Mouse (Mus musculus): Measurements from ENCODE around the gene Zdhhc3. TPM values are rescaled to one million over a fixed set of nuclear protein-coding genes. Genes with fewer than 3 reads are reported as not detected.
A peak's percentile ranks its signal among the peaks of the same experiment; 100 is the strongest.

The Zdhhc3 gene
- polyA plus RNA-seq, 1 experiment: 24.7 TPM

DNA sequence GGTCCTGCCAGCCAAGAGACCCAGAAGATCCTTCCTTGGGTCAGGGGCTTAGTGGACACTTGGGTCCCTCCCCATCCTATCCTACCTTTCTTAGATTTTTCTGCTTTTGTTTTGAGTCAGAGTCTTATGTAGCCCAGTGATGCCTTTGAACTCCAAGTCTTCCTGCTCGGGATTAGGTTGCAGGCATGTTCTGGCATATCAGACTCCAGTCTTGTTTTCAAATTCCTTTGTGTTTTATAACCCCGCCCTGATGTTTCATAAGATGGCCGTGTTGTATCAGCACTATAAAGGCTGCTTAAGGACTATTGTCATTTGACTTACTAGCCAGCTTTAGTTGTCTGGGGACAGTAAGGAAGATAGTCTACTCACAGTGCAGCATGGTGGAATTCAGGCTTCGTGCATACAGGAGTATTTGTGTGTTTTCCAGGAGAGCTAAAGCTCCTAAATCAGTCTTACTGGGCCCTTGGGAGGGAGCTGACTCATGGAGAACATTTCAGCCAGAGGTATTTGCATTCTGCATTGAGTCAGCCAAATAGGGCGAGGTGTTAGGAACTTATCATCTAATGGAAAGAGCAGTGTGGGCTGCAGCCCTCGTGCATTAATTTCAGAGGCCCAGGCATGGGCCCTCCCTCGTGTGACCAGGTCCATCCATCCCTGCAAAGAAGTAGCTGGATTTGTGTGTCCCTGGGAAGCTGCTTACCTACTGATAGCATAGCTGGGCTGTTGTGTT is 24.1 kb upstream of the Zdhhc3 start:
- Histone ChIP-seq H3K4me1 (ENCODE audit: control insufficient read depth, insufficient read depth, low read length) (no peaks in the 10 kb centered on the region), H3K27me3 (ENCODE audit: control insufficient read depth, insufficient read depth, low read length) (no peaks in the 10 kb centered on the region), H3K27ac (ENCODE audit: control insufficient read depth, insufficient read depth, low read depth, low read length) (no peak overlapping the region), H3K36me3 (ENCODE audit: control insufficient read depth, insufficient read depth, low read length) (no peaks in the 10 kb centered on the region; the same call in 1 of the 2 replicates), H3K4me3 (ENCODE audit: control insufficient read depth, low read depth, low read length) (no peak overlapping the region)
- no peak for TF ChIP-seq POLR2A (IDR thresholded peaks at IDR 0.05; ENCODE audit: control insufficient read depth, low read depth, low read length)
- TF ChIP-seq CTCF (IDR thresholded peaks at IDR 0.05; ENCODE audit: control insufficient read depth, insufficient read depth, insufficient replicate concordance, low read depth, low read length): no peak

DNA sequence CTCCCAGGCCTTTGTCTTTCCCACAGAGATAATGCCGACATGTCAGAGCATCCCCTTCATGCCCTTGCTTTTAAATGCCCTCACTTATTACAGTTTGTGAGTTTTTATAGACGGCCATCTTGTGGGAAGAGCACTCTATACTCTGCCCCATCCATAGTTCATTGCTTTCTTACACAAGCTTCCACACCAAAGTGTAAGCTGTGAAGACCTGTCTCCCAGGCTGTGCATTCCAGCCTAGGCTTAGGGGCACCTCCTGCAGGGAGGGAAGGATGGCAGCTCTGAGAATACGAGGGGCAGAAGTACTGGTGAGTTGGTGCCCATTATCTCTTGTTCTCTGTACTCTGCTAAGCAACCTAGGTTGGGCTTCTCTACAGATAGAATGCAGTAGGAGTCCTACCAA is 20.0 kb upstream of the Zdhhc3 start:
- no peak overlapping the region for H3K4me3 ChIP-seq (ENCODE audit: control insufficient read depth, low read depth, low read length)
- TF ChIP-seq POLR2A (IDR thresholded peaks at IDR 0.05; ENCODE audit: control insufficient read depth, low read depth, low read length) (no peak), CTCF (IDR thresholded peaks at IDR 0.05; ENCODE audit: control insufficient read depth, insufficient read depth, insufficient replicate concordance, low read depth, low read length) (no peak)
- H3K27me3 ChIP-seq (ENCODE audit: control insufficient read depth, insufficient read depth, low read length): no peaks in the 10 kb centered on the region
- H3K36me3 ChIP-seq (ENCODE audit: control insufficient read depth, insufficient read depth, low read length): peaks cover 2% of the 10 kb centered on the region
- H3K27ac ChIP-seq (ENCODE audit: control insufficient read depth, insufficient read depth, low read depth, low read length): no peak overlapping the region
- no peaks in the 10 kb centered on the region for H3K4me1 ChIP-seq (ENCODE audit: control insufficient read depth, insufficient read depth, low read length)

DNA sequence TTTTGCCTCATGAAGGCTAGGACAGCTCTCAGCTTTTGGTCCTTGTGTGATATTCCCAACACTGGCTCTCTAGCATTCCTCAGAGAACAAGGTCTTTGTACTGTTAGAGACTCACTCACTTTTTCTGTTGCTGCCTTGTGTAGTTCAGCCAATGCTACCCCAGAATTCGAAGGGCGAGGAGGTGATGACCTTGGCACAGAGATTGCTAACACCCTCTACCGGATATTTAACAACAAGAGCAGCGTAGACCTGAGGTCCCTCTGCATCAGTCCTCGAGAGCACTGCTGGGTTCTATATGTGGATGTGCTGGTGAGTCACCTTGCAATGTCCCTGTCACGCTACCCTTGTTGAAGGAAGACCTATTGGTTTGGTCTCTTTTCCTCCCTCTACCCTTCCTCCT is 14.7 kb upstream of the Zdhhc3 start:
- H3K27ac ChIP-seq (ENCODE audit: control insufficient read depth, insufficient read depth, low read depth, low read length): no peak overlapping the region
- TF ChIP-seq CTCF (IDR thresholded peaks at IDR 0.05; ENCODE audit: control insufficient read depth, insufficient read depth, insufficient replicate concordance, low read depth, low read length) (no peak), POLR2A (IDR thresholded peaks at IDR 0.05; ENCODE audit: control insufficient read depth, low read depth, low read length) (no peak)
- H3K27me3 ChIP-seq (ENCODE audit: control insufficient read depth, insufficient read depth, low read length): no peaks in the 10 kb centered on the region
- peaks cover 2% of the 10 kb centered on the region for H3K36me3 ChIP-seq (ENCODE audit: control insufficient read depth, insufficient read depth, low read length)
- no peak overlapping the region for H3K4me3 ChIP-seq (ENCODE audit: control insufficient read depth, low read depth, low read length)
- H3K4me1 ChIP-seq (ENCODE audit: control insufficient read depth, insufficient read depth, low read length): no peaks in the 10 kb centered on the region

DNA sequence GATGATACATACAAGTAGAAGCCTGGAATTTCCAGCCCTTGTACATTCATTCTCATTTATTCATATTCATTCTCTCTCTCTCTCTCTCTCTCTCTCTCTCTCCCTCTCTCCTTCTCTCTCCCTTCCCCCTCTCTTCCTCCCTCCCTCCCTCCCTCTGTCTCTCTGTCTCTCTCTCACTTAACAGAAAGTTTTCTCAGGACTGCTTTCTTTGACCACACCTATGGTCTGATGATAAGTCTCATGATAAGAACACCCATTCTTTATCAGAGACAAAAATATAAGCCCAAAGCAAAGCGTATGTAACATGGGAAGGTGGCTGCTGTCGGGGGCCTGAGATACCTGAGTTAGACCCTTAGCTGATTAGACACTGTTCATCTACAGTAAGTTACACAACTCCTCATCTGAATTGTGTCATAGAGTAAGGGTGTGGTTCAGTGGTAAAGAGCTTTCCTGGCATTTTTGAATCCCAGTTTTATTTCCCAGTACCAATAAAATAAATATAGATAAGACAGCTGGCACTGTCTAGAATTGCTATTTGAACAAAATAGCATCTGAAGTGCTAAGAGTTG is 11.5 kb upstream of the Zdhhc3 start:
- Histone ChIP-seq H3K36me3 (ENCODE audit: control insufficient read depth, insufficient read depth, low read length) (no peaks in the 10 kb centered on the region), H3K4me1 (ENCODE audit: control insufficient read depth, insufficient read depth, low read length) (no peaks in the 10 kb centered on the region), H3K27me3 (ENCODE audit: control insufficient read depth, insufficient read depth, low read length) (no peaks in the 10 kb centered on the region), H3K4me3 (ENCODE audit: control insufficient read depth, low read depth, low read length) (no peak overlapping the region), H3K27ac (ENCODE audit: control insufficient read depth, insufficient read depth, low read depth, low read length) (no peak overlapping the region)
- TF ChIP-seq CTCF (IDR thresholded peaks at IDR 0.05; ENCODE audit: control insufficient read depth, insufficient read depth, insufficient replicate concordance, low read depth, low read length) (no peak), POLR2A (IDR thresholded peaks at IDR 0.05; ENCODE audit: control insufficient read depth, low read depth, low read length) (no peak)

DNA sequence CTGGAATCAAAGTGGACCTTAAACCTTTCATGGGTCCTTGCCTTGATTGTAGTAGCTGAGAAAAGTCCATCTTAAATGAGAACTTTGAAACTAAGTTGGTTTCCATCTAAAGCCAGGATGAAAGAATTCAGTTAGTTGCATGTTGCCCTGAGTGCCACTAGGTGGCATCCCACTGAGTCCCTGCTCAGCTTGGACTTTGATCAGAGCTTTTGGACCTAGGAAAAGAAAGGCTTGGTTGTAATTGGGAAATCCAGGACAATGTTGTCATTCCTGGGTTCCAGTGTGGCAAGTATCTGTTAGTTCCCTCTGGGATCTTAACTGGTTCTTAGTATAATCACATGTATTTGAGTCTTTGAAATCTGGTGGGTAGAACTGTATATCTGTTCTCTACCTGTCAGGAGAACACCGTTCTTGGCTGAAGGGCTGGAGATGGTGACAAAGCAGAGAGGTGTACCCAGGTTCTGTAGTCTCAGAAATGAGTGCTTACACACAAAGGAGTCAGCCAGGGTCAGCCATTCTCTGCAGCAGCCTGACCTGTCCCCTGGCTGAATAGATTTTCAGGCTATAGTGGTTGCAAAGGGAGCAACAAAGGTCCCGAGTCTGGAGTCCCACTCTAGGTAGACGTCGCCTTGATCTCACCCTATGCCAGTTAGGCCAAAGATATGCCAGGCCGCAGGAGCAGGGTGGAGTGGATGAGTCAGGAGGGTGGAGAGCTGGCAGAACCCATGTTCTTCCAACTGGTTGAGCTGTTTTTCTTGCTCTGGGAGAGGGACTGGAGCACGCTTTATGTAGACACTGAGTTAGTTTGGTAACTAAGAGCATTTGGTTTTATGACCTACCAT is 10.8 kb upstream of the Zdhhc3 start:
- Histone ChIP-seq H3K36me3 (ENCODE audit: control insufficient read depth, insufficient read depth, low read length) (no peaks in the 10 kb centered on the region), H3K27me3 (ENCODE audit: control insufficient read depth, insufficient read depth, low read length) (no peaks in the 10 kb centered on the region)
- TF ChIP-seq POLR2A (IDR thresholded peaks at IDR 0.05; ENCODE audit: control insufficient read depth, low read depth, low read length) (no peak), CTCF (IDR thresholded peaks at IDR 0.05; ENCODE audit: control insufficient read depth, insufficient read depth, insufficient replicate concordance, low read depth, low read length) (peak; percentile 35; the same call in 1 of the 2 replicates)

DNA sequence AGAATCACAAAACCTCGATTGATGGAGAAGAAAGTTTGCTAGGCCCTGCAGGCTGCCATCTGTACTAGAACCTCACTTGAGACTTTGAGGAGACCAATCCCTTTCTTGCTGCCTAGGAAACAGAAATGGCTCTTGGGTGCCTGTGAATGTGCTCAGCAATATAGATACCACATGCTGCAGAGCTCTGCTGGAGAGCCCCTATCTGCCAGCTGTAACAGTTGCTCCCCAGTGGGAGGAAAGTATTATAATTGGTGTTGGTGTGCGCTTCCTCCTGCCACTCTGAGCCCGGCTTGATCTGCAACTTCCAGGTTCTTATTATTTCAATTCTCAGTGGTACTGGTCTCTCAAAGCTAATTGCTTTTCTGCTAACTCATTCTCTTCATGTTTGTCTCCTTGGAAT is 10.0 kb upstream of the Zdhhc3 start:
- no peaks in the 10 kb centered on the region for H3K4me1 ChIP-seq (ENCODE audit: control insufficient read depth, insufficient read depth, low read length)
- H3K27me3 ChIP-seq (ENCODE audit: control insufficient read depth, insufficient read depth, low read length): no peaks in the 10 kb centered on the region
- H3K4me3 ChIP-seq (ENCODE audit: control insufficient read depth, low read depth, low read length): no peak overlapping the region
- no peak overlapping the region for H3K27ac ChIP-seq (ENCODE audit: control insufficient read depth, insufficient read depth, low read depth, low read length)
- TF ChIP-seq CTCF (IDR thresholded peaks at IDR 0.05; ENCODE audit: control insufficient read depth, insufficient read depth, insufficient replicate concordance, low read depth, low read length): no peak
- no peak for TF ChIP-seq POLR2A (IDR thresholded peaks at IDR 0.05; ENCODE audit: control insufficient read depth, low read depth, low read length)
- H3K36me3 ChIP-seq (ENCODE audit: control insufficient read depth, insufficient read depth, low read length): no peaks in the 10 kb centered on the region

More for the DNA sequence above, 10.8 kb upstream of the Zdhhc3 start:
- Histone ChIP-seq H3K27ac (ENCODE audit: control insufficient read depth, insufficient read depth, low read depth, low read length) (no peak overlapping the region), H3K4me1 (ENCODE audit: control insufficient read depth, insufficient read depth, low read length) (no peaks in the 10 kb centered on the region), H3K4me3 (ENCODE audit: control insufficient read depth, low read depth, low read length) (no peak overlapping the region)

DNA sequence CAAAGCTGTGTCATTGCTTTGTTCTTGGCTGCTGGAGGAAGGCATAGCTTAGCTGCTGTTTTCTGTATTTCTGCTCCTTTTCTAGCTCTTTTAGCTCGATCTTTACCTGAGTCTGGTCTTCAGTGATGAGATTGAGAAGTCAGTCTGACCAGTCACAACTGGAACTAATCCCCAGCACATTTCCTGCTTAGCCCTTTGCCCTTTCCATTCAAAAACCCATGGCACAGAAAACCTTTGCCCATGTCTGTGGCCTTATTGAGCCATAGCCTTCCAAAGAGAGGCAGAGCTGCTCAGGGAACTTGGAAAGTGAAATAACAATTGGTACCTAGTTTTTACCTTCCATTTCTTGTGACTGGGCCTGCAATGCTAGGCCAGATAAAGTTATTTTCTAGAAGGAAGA is 2.6 kb upstream of the Zdhhc3 start:
- Histone ChIP-seq H3K27ac (ENCODE audit: control insufficient read depth, insufficient read depth, low read depth, low read length) (no peak overlapping the region), H3K27me3 (ENCODE audit: control insufficient read depth, insufficient read depth, low read length) (no peaks in the 10 kb centered on the region), H3K36me3 (ENCODE audit: control insufficient read depth, insufficient read depth, low read length) (no peaks in the 10 kb centered on the region), H3K4me1 (ENCODE audit: control insufficient read depth, insufficient read depth, low read length) (peaks cover 3% of the 10 kb centered on the region), H3K4me3 (ENCODE audit: control insufficient read depth, low read depth, low read length) (no peak overlapping the region)
- TF ChIP-seq CTCF (IDR thresholded peaks at IDR 0.05; ENCODE audit: control insufficient read depth, insufficient read depth, insufficient replicate concordance, low read depth, low read length) (no peak), POLR2A (IDR thresholded peaks at IDR 0.05; ENCODE audit: control insufficient read depth, low read depth, low read length) (no peak)

All from testis, adult 2 months (tissue).